Mouse (Mus musculus): ENCODE measurements around the gene Rab10. TPM values are rescaled to one million over a fixed set of nuclear protein-coding genes. Genes with fewer than 3 reads are reported as not detected.

Gene Rab10
- polyA plus RNA-seq, 1 experiment = 40.7 TPM

DNA sequence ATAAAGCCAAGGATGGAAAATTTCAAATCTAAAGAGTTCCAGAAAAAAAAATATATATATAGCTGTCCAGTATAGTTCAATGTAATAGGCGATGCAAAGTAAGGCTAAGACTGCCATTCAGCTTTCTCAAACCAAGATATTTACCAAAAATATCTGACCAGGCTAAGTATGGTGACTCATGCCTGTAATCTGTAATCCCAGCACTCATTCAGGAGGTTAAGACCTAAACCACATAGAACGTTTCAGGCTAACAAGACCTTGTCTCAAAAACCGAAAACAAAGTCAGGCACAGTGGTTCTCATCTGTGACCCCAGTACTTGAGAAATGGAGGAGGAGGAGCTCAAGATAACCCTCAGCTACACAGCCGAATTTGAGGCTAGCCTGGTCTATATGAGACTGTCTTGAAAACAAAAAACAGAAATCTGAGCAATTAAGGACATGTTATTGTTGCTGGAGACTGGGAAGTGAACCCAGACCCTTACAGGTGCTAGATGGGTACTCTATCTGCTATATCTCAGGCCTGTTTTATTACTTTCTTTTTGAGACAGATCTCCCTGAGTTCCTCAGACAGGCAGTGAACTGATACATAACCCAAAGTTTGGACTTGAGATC, 25.8 kb downstream of the Rab10 start:
- DNase-seq = no peak
- 64% methylated on average over 4 of the region's 4 CpGs for WGBS
- H3K4me3 ChIP-seq (replicated peaks; ENCODE audit: extremely low read depth, low read depth, low read length) = no peak overlapping the region
- TF ChIP-seq CTCF (IDR thresholded peaks at IDR 0.05; ENCODE audit: insufficient read depth, low read length) (no peak), POLR2A (IDR thresholded peaks at IDR 0.05; ENCODE audit: borderline replicate concordance, extremely low read depth, low read depth, low read length) (no peak)
- H3K4me1 ChIP-seq (ENCODE audit: control insufficient read depth, insufficient read depth, low read length) = peaks cover 9% of the 10 kb centered on the region

DNA sequence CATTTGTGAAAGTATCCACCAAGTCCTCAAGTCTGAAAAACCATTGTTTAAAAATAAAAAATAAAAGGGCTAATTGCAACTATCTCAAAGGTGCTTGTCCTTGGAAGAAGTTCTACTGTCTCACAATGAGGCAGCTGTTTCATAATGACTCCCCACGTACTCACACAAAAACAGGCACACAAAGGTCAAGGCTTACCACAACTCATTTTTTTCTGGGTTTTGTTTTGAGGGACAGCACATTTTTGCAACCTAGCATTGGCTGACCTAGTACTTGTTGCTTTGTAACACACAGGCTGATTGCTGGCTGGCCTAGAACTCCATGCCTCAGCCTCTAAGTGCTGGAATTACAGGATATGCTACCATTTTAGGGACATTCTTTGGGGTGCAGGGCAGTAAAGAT, 26.8 kb downstream of the Rab10 start:
- TF ChIP-seq CTCF (IDR thresholded peaks at IDR 0.05; ENCODE audit: insufficient read depth, low read length) (no peak), POLR2A (IDR thresholded peaks at IDR 0.05; ENCODE audit: borderline replicate concordance, extremely low read depth, low read depth, low read length) (no peak)
- WGBS = 20% methylated on average over 1 of the region's 1 CpGs
- DNase-seq = no peak

DNA sequence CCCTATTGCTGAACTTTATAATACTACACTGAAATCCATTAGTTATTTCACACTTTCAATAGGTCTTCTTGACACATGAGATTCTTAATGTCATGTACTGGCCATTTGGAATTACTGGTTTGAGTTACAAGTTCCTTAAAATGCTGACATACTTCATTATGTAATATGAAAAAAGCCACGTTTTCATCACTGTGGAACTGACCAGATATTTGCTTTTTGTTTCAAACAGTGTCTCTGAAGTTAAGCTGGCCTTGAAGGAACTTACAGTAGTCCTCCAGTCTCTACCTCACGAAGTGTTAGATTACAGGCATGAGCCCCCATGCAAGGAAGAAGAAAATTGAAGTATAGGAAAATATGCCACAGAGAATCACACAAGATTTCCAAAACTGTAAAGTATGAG, 27.2 kb downstream of the Rab10 start:
- TF ChIP-seq CTCF (IDR thresholded peaks at IDR 0.05; ENCODE audit: insufficient read depth, low read length) (no peak), POLR2A (IDR thresholded peaks at IDR 0.05; ENCODE audit: borderline replicate concordance, extremely low read depth, low read depth, low read length) (no peak)
- WGBS = 52% methylated on average over 2 of the region's 2 CpGs
- no peak for DNase-seq
- Histone ChIP-seq H3K4me1 (ENCODE audit: control insufficient read depth, insufficient read depth, low read length) (peaks cover 9% of the 10 kb centered on the region), H3K4me3 (replicated peaks; ENCODE audit: extremely low read depth, low read depth, low read length) (no peak overlapping the region)

More for the DNA sequence above, 26.8 kb downstream of the Rab10 start:
- no peak overlapping the region for H3K4me3 ChIP-seq (replicated peaks; ENCODE audit: extremely low read depth, low read depth, low read length)
- H3K4me1 ChIP-seq (ENCODE audit: control insufficient read depth, insufficient read depth, low read length) = peaks cover 9% of the 10 kb centered on the region

DNA sequence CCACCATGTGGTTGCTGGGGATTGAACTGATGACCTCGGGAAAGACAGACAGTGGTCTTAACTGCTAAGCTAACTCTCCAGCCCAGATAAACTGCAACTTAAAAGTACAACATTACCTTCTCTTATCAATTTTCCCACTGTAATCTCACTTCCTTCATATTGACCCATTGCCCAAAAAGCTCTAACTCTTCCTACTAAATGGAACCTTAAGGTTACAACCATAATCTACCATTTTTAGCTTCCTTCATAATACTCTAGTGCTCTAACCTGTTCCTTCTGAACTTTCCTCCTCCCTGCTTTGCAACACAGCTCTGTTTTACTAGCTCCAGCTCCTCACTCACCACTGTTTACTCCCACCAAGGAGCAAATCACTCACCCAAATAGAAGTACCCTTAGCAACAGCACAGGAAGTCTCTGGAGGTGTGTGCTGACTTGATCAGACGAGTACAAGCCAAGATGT, 30.9 kb downstream of the Rab10 start:
- Histone ChIP-seq H3K4me3 (replicated peaks; ENCODE audit: extremely low read depth, low read depth, low read length) (no peak overlapping the region), H3K4me1 (ENCODE audit: control insufficient read depth, insufficient read depth, low read length) (peaks cover 9% of the 10 kb centered on the region)
- 53% methylated on average over 2 of the region's 2 CpGs for WGBS
- TF ChIP-seq POLR2A (IDR thresholded peaks at IDR 0.05; ENCODE audit: borderline replicate concordance, extremely low read depth, low read depth, low read length) (no peak), CTCF (IDR thresholded peaks at IDR 0.05; ENCODE audit: insufficient read depth, low read length) (no peak)
- DNase-seq = no peak

DNA sequence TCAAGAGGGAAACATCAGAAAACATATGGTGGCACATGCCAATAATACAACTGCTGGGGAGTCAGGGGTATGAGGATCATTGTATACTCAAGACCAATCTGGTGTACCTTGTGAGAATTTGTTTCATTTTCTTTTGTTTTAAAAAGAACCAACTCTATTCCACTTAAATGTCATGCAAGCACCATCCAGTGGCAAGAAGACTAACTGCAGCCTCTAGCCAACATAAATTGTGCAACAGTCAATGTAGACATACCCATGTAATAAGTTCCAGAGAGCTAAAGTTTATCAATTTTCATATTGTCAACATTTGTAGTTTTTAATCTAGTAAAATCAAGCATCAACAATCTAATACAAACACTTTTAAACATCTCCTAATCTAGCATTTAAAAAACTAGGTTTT, 39.0 kb downstream of the Rab10 start:
- Histone ChIP-seq H3K4me1 (ENCODE audit: control insufficient read depth, insufficient read depth, low read length) (no peaks in the 10 kb centered on the region; the same call in 1 of the 2 replicates), H3K4me3 (replicated peaks; ENCODE audit: extremely low read depth, low read depth, low read length) (no peak overlapping the region)
- no peak for TF ChIP-seq CTCF (IDR thresholded peaks at IDR 0.05; ENCODE audit: insufficient read depth, low read length)
- TF ChIP-seq POLR2A (IDR thresholded peaks at IDR 0.05; ENCODE audit: borderline replicate concordance, extremely low read depth, low read depth, low read length) = no peak
- no peak for DNase-seq

DNA sequence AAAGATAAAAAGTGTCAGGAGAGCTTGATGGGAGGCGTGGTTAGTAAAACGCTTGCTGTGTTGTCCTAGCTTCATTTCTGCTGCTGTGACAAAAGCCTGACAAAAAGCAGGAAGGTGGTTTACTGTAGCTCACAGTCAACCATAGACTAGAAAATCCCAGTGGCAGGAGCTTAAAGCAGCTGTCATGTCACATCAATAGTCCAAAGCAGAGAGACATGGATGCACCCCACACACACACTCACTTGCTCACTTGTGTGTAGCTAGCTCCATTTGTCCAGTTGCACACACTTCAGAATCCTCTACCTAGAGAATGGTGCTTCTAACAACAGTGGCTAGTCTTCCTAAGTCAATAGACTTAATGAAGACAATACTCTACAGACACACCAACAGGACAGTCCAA, 42.4 kb downstream of the Rab10 start:
- TF ChIP-seq CTCF (IDR thresholded peaks at IDR 0.05; ENCODE audit: insufficient read depth, low read length) = no peak
- TF ChIP-seq POLR2A (IDR thresholded peaks at IDR 0.05; ENCODE audit: borderline replicate concordance, extremely low read depth, low read depth, low read length) = no peak
- no peak overlapping the region for H3K4me3 ChIP-seq (replicated peaks; ENCODE audit: extremely low read depth, low read depth, low read length)
- peaks cover 4% of the 10 kb centered on the region for H3K4me1 ChIP-seq (ENCODE audit: control insufficient read depth, insufficient read depth, low read length)
- 89% methylated on average over 2 of the region's 2 CpGs for WGBS
- no peak for DNase-seq

DNA sequence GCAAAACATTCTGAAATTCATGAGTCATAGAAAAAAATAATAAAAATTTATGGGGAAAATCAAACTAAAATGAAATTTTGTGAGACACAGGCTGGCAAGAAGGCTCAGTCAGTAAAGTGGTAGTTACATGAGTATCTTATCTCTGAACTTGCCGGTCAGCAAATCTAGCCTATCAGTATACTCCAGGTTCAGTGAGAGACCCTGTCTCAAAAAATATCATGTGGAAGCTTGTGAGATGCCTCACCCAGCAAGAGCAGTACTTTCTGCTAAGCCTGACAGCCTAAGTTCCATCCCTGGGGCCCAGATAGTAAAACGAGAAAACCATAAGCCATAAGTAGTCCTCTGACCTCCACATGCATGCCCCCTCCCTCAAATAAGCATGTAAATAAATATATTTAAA, 44.6 kb downstream of the Rab10 start:
- 88% methylated on average over 2 of the region's 2 CpGs for WGBS
- no peak for DNase-seq

DNA sequence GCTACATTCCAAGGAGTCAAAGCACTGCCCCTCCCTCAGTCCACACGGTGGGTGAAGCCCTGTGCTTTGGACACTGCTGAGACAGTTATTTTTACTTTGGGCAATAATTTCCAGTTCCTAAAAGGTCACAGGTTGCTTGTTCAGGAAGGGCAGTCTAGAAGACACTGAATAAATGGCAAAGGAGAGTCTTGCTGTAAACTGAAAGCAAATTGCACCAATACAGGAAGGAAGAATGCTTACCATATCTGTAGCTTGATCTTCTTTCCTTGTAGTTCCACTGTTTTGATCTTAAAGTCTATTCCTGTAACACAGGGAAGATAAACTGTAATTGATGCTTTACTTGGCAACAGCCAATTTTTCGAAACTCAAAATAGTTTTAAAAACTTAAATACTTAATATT, 45.3 kb downstream of the Rab10 start:
- no peak overlapping the region for H3K4me3 ChIP-seq (replicated peaks; ENCODE audit: extremely low read depth, low read depth, low read length)
- no peak for DNase-seq
- TF ChIP-seq POLR2A (IDR thresholded peaks at IDR 0.05; ENCODE audit: borderline replicate concordance, extremely low read depth, low read depth, low read length) = no peak
- TF ChIP-seq CTCF (IDR thresholded peaks at IDR 0.05; ENCODE audit: insufficient read depth, low read length) = no peak
- WGBS = 26% methylated on average over 2 of the region's 2 CpGs
- H3K4me1 ChIP-seq (ENCODE audit: control insufficient read depth, insufficient read depth, low read length) = peaks cover 4% of the 10 kb centered on the region

More for the DNA sequence above, 44.6 kb downstream of the Rab10 start:
- TF ChIP-seq CTCF (IDR thresholded peaks at IDR 0.05; ENCODE audit: insufficient read depth, low read length) = no peak
- TF ChIP-seq POLR2A (IDR thresholded peaks at IDR 0.05; ENCODE audit: borderline replicate concordance, extremely low read depth, low read depth, low read length) = no peak
- H3K4me3 ChIP-seq (replicated peaks; ENCODE audit: extremely low read depth, low read depth, low read length) = no peak overlapping the region
- H3K4me1 ChIP-seq (ENCODE audit: control insufficient read depth, insufficient read depth, low read length) = peaks cover 4% of the 10 kb centered on the region

DNA sequence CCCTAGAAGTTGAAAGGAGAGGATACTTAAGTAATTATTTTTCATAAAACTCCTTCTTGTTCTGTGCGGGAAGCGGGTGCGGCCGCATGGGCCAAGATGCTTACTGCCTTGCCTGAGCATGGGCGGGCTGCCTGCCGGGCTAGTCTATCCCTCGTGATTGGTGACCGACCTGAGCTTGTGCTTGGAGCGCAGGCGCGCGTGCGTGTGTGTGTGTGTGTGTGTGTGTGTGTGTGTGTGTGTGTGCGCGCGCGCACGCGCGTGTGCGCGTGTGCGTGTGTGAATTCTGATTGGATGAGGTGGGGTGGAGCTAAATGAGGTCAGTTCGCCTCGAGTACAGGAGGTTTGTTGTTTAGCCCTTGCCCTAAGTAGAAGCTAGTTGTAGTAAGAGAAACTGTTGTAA, 48.2 kb downstream of the Rab10 start:
- WGBS = 96% methylated on average over 25 of the region's 25 CpGs
- no peak for DNase-seq
- TF ChIP-seq CTCF (IDR thresholded peaks at IDR 0.05; ENCODE audit: insufficient read depth, low read length) = no peak
- TF ChIP-seq POLR2A (IDR thresholded peaks at IDR 0.05; ENCODE audit: borderline replicate concordance, extremely low read depth, low read depth, low read length) = no peak
- Histone ChIP-seq H3K4me3 (replicated peaks; ENCODE audit: extremely low read depth, low read depth, low read length) (no peak overlapping the region), H3K4me1 (ENCODE audit: control insufficient read depth, insufficient read depth, low read length) (peaks cover 4% of the 10 kb centered on the region)

DNA sequence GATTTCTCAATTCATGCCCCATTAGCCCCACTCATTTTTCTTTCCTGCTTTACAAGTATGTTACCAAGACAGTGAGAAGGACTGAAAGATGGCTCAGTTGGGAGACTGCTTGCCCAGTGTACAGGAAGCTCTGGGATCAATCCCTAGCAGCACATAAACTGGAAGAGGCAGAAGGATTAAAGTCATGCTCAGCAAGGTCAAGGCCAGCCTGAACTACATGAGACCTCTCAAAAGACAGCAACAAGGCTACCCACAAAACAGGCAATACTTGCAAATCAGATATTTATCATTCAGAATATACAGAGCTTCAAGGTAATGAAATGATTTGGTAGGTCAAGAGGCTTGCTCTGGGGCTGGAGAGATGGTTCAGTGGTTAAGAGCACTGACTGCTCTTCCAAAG, 53.8 kb downstream of the Rab10 start:
- TF ChIP-seq CTCF (IDR thresholded peaks at IDR 0.05; ENCODE audit: insufficient read depth, low read length) = no peak
- no peak for TF ChIP-seq POLR2A (IDR thresholded peaks at IDR 0.05; ENCODE audit: borderline replicate concordance, extremely low read depth, low read depth, low read length)

More for the DNA sequence above, 53.8 kb downstream of the Rab10 start:
- H3K4me1 ChIP-seq (ENCODE audit: control insufficient read depth, insufficient read depth, low read length) = no peaks in the 10 kb centered on the region
- no peak overlapping the region for H3K4me3 ChIP-seq (replicated peaks; ENCODE audit: extremely low read depth, low read depth, low read length)
- DNase-seq = no peak
